Mouse (Mus musculus) CH12.LX (cell line): ENCODE results near the gene Bcat1. TPM values are rescaled to one million over a fixed set of nuclear protein-coding genes. Genes with fewer than 3 reads are reported as not detected.

Source experiments
- DNase-seq: peaks from one replicate; pipeline ENCODE4 v3.0.0-alpha.2; 2013; ENCODE audit errors: extremely low read depth
- H3K27ac ChIP-seq: 2 replicates; pipeline ENCODE4 v1.5.1; 2012; ENCODE audit warnings: low read depth, mild to moderate bottlenecking, control low read depth, moderate library complexity; ENCODE audit not compliant: insufficient read depth
- H3K27me3 ChIP-seq: replicated peaks from 2 replicates; pipeline ENCODE3; 2012; ENCODE audit warnings: inconsistent platforms
- H3K36me3 ChIP-seq, 2 experiments: replicated peaks in 1 of 2; 2 replicates each; pipeline versions ENCODE3 to v1.6.1; 2012; ENCODE audit warnings: inconsistent platforms in 1 of 2, low read length in 1 of 2, mild to moderate bottlenecking in 1 of 2, mixed read lengths in 1 of 2, moderate library complexity in 1 of 2; ENCODE audit not compliant: control insufficient read depth in 1 of 2, insufficient read depth in 1 of 2
- H3K4me1 ChIP-seq, 2 experiments: 2 replicates each; pipeline ENCODE4 v1.6.1; 2012; ENCODE audit warnings: inconsistent platforms in 1 of 2, moderate library complexity in 1 of 2; ENCODE audit not compliant: insufficient read depth in 2 of 2, control insufficient read depth in 1 of 2
- H3K4me2 ChIP-seq: 2 replicates; pipeline ENCODE4 v1.6.1; 2012; ENCODE audit warnings: low read depth, mild to moderate bottlenecking, control low read depth; ENCODE audit not compliant: poor library complexity, insufficient read depth, severe bottlenecking
- H3K4me3 ChIP-seq, 3 experiments: fragments of 150-350 bp in 1 of 3; sonication (generic) in 1 of 3; replicated peaks in 1 of 3; 2 replicates each; pipeline versions ENCODE3 to v1.5.1; 2011 to 2012; ENCODE audit warnings: low read depth in 2 of 3, low read length in 2 of 3, mild to moderate bottlenecking in 2 of 3, moderate library complexity in 2 of 3, control low read depth in 1 of 3, improper control_type of control experiment in 1 of 3, inconsistent platforms in 1 of 3, mixed read lengths in 1 of 3; ENCODE audit not compliant: poor library complexity in 1 of 3
- H3K79me2 ChIP-seq: replicated peaks from 2 replicates; pipeline ENCODE4 v1.6.1; 2012; ENCODE audit warnings: mild to moderate bottlenecking, moderate library complexity; ENCODE audit not compliant: control insufficient read depth, poor library complexity, insufficient read depth, severe bottlenecking; ENCODE audit errors: extremely low read depth
- H3K9ac ChIP-seq: 2 replicates; pipeline ENCODE4 v1.6.1; 2012; ENCODE audit warnings: low read depth, mild to moderate bottlenecking, control low read depth, moderate library complexity; ENCODE audit not compliant: insufficient read depth
- H3K9me3 ChIP-seq: replicated peaks from 2 replicates; pipeline ENCODE3; 2012; ENCODE audit warnings: low read length, inconsistent platforms, mixed read lengths
- CHD2 ChIP-seq: IDR thresholded peaks from 2 replicates; pipeline ENCODE4 v1.6.1; 2011; ENCODE audit warnings: low read length, improper control_type of control experiment
- CTCF ChIP-seq, 2 experiments: IDR thresholded peaks in 1 of 2; conservative IDR thresholded peaks in 1 of 2; 2 replicates each; pipeline ENCODE4 v1.5.1; 2011 to 2012; ENCODE audit warnings: low read depth in 2 of 2, low read length in 2 of 2, improper control_type of control experiment in 1 of 2, inconsistent platforms in 1 of 2, mild to moderate bottlenecking in 1 of 2, moderate library complexity in 1 of 2
- E2F4 ChIP-seq: IDR thresholded peaks from 2 replicates; pipeline ENCODE4 v1.6.1; 2011; ENCODE audit warnings: low read depth, low read length, improper control_type of control experiment; ENCODE audit not compliant: insufficient replicate concordance
- ELF1 ChIP-seq: IDR thresholded peaks from 2 replicates; pipeline ENCODE4 v1.6.1; 2014; ENCODE audit warnings: low read depth, mild to moderate bottlenecking, inconsistent platforms, low read length, improper control_type of control experiment
- ETS1 ChIP-seq: conservative IDR thresholded peaks from 2 replicates; pipeline ENCODE4 v1.6.1; 2012; ENCODE audit warnings: low read depth, mild to moderate bottlenecking, inconsistent platforms, low read length, improper control_type of control experiment, moderate library complexity
- GABPA ChIP-seq: IDR thresholded peaks from 2 replicates; pipeline ENCODE4 v1.6.1; 2012; ENCODE audit warnings: low read depth, low read length, improper control_type of control experiment, inconsistent platforms; ENCODE audit not compliant: insufficient replicate concordance
- HCFC1 ChIP-seq: IDR thresholded peaks from 2 replicates; pipeline ENCODE4 v1.6.1; 2012; ENCODE audit warnings: low read depth, mild to moderate bottlenecking, inconsistent platforms, low read length, improper control_type of control experiment
- IRF4 ChIP-seq: IDR thresholded peaks from 2 replicates; pipeline ENCODE4 v1.6.1; 2014; ENCODE audit warnings: low read depth, mild to moderate bottlenecking, inconsistent platforms, low read length, improper control_type of control experiment
- JUN ChIP-seq: IDR thresholded peaks from 2 replicates; pipeline ENCODE4 v1.6.1; 2011; ENCODE audit warnings: low read depth, mild to moderate bottlenecking, low read length, improper control_type of control experiment, moderate library complexity; ENCODE audit not compliant: insufficient read depth
- JUND ChIP-seq: conservative IDR thresholded peaks from 2 replicates; pipeline ENCODE4 v1.6.1; 2011; ENCODE audit warnings: low read depth, low read length, improper control_type of control experiment
- KAT2A ChIP-seq: IDR thresholded peaks from 2 replicates; pipeline ENCODE4 v1.6.1; 2012; ENCODE audit warnings: low read length, improper control_type of control experiment, inconsistent platforms; ENCODE audit not compliant: insufficient replicate concordance
- MAFK ChIP-seq: IDR thresholded peaks from 2 replicates; pipeline ENCODE4 v1.6.1; 2011; ENCODE audit warnings: low read length, improper control_type of control experiment; ENCODE audit not compliant: insufficient replicate concordance
- MAX ChIP-seq: IDR thresholded peaks from 2 replicates; pipeline ENCODE4 v1.6.1; 2011; ENCODE audit warnings: low read length, improper control_type of control experiment
- MAZ ChIP-seq: IDR thresholded peaks from 2 replicates; pipeline ENCODE4 v1.6.1; 2012; ENCODE audit warnings: low read depth, mild to moderate bottlenecking, inconsistent platforms, low read length, improper control_type of control experiment, moderate library complexity
- NELFE ChIP-seq: IDR thresholded peaks from 2 replicates; pipeline ENCODE4 v1.6.1; 2011; ENCODE audit warnings: low read depth, low read length, improper control_type of control experiment
- NRF1 ChIP-seq: IDR thresholded peaks from 2 replicates; pipeline ENCODE4 v1.6.1; 2014; ENCODE audit warnings: low read depth, mild to moderate bottlenecking, inconsistent platforms, low read length, improper control_type of control experiment, moderate library complexity
- PAX5 ChIP-seq: IDR thresholded peaks from 2 replicates; pipeline ENCODE4 v1.6.1; 2012; ENCODE audit warnings: low read length, inconsistent platforms, mixed read lengths
- POLR2A ChIP-seq: IDR thresholded peaks from 2 replicates; pipeline ENCODE4 v1.6.1; 2011; ENCODE audit warnings: low read depth, mild to moderate bottlenecking, improper control_type of control experiment, low read length
- RAD21 ChIP-seq: IDR thresholded peaks from 2 replicates; pipeline ENCODE4 v1.6.1; 2011; ENCODE audit warnings: low read depth, mild to moderate bottlenecking, low read length, improper control_type of control experiment, moderate library complexity
- RCOR1 ChIP-seq: conservative IDR thresholded peaks from 2 replicates; pipeline ENCODE4 v1.6.1; 2012; ENCODE audit warnings: low read depth, mild to moderate bottlenecking, inconsistent platforms, low read length, improper control_type of control experiment
- SIN3A ChIP-seq: IDR thresholded peaks from 2 replicates; pipeline ENCODE4 v1.6.1; 2012; ENCODE audit warnings: low read length, improper control_type of control experiment, inconsistent platforms
- SMC3 ChIP-seq: IDR thresholded peaks from 2 replicates; pipeline ENCODE4 v1.6.1; 2011; ENCODE audit warnings: low read depth, low read length, improper control_type of control experiment
- TBP ChIP-seq: conservative IDR thresholded peaks from 2 replicates; pipeline ENCODE4 v1.6.1; 2011; ENCODE audit warnings: low read depth, low read length, improper control_type of control experiment
- UBTF ChIP-seq: IDR thresholded peaks from 2 replicates; pipeline ENCODE4 v1.6.1; 2012; ENCODE audit warnings: low read depth, mild to moderate bottlenecking, inconsistent platforms, low read length, improper control_type of control experiment, moderate library complexity
- USF1 ChIP-seq: IDR thresholded peaks from 2 replicates; pipeline ENCODE4 v1.6.1; 2014; ENCODE audit warnings: low read depth, mild to moderate bottlenecking, inconsistent platforms, low read length, improper control_type of control experiment
- ZC3H11A ChIP-seq: IDR thresholded peaks from 2 replicates; pipeline ENCODE4 v1.6.1; 2012; ENCODE audit warnings: low read depth, mild to moderate bottlenecking, inconsistent platforms, low read length, improper control_type of control experiment
- ZKSCAN1 ChIP-seq: IDR thresholded peaks from 2 replicates; pipeline ENCODE4 v1.6.1; 2012; ENCODE audit warnings: low read depth, inconsistent platforms, low read length, improper control_type of control experiment, borderline replicate concordance
- ZMIZ1 ChIP-seq: IDR thresholded peaks from 2 replicates; pipeline ENCODE4 v1.6.1; 2012; ENCODE audit warnings: low read depth, mild to moderate bottlenecking, inconsistent platforms, low read length, improper control_type of control experiment
- dilution Hi-C: fragments of 300-500 bp; cut with MboI; formaldehyde crosslinking; loops from 2 replicates; pipeline ENCODE4 v1.14.3; 2020; ENCODE audit warnings: low sequenced_read_pairs; ENCODE audit not compliant: extremely low pct_unique_long_range_greater_than_20kb, extremely low pct_ligation_motif_present
- in situ Hi-C: fragments of 300-500 bp; cut with MboI; formaldehyde crosslinking; loops from 3 replicates; pipeline ENCODE4 v1.14.3; 2019; ENCODE audit warnings: low sequenced_read_pairs, low pct_ligation_motif_present, low pct_unique_long_range_greater_than_20kb, mixed read lengths
- polyA plus RNA-seq: library from polyadenylated mRNA; unstranded; fragments of >175 nt; gene quantifications from 2 replicates; pipeline ENCODE4 v1.2.1, GENCODE M21; 2012; ENCODE audit warnings: low read depth; ENCODE audit not compliant: insufficient read length
- total RNA-seq, 2 experiments: library from RNA; depleted of rRNA; stranded (reverse); fragments of 300-350 nt in 1 of 2; fragments of >200 nt in 1 of 2; gene quantifications; 2 replicates each; pipeline ENCODE4 v1.2.3; 2012 to 2014

Gene Bcat1
- total and polyA plus RNA-seq, 3 experiments = 141 to 199 (median 176) TPM

DNA sequence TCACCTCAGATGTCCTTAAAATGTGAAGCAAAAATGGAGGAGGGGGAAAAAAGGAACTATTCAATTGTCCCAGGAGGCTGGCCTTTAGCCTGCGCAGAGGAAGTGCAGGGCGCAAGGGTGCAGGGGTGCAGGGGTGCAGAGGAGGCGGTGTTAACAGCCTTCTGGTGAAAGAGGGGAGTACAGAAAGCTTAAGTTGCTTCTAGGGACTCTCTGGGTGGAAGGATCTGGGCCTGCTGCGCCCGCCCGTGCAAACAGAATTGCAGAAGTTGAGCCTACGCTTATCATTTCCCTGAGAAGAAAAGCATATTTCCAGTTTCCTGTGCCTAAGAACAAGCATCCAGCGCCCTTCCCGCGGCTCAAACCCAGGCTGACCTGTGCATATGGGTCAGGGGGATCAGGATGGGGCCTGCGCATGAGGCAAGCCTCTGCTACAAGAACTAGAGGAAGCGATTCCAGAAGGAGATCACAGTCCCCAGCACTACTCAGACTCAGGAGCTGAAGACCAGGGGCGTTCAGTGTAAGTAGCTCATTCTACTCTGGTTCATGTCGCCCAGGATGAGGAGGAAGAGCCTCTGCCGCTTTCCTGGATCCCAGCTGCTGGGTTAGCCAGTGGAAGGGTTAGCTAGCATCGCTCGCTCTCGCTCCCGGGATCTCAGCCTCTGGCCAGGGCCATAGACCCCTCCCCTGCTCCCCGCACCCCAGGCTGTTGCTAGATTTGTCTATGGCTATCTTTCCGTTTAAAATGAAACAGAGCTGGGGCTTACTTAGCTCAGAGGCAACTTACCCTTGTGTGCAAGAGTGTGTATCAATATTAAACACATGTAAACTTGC lies 45.8 kb upstream of the Bcat1 start:
- Histone ChIP-seq H3K4me1 (peaks cover 17 to 42% of the 10 kb centered on the region in 2 experiments), H3K4me2 (peak overlapping the region; percentile 100), H3K79me2 (peaks cover 37% of the 10 kb centered on the region), H3K27me3 (no peaks in the 10 kb centered on the region), H3K9me3 (peaks cover 6% of the 10 kb centered on the region), H3K27ac (peak overlapping the region; percentile 87), H3K4me3 (peak overlapping the region; percentile 66 to 80 (median 68)), H3K9ac (peak overlapping the region; percentile 79), H3K36me3 (peaks cover 0 to 22% of the 10 kb centered on the region in 2 experiments)
- dilution Hi-C loops (no loop called here), in situ Hi-C loops (no loop called here)
- TF ChIP-seq USF1 (no peak), NELFE (0 out of 2 replicates have a peak, but pooled peaks have one; percentile 39), SMC3 (no peak), TBP (0 out of 2 replicates have a peak, but pooled peaks have one; percentile 40), ELF1 (peak; percentile 23; the same call in 1 of the 2 replicates), POLR2A (peak; percentile 67), NRF1 (peak; percentile 52), IRF4 (0 out of 2 replicates have a peak, but pooled peaks have one; percentile 7)
- DNase-seq = peak; percentile 79

DNA sequence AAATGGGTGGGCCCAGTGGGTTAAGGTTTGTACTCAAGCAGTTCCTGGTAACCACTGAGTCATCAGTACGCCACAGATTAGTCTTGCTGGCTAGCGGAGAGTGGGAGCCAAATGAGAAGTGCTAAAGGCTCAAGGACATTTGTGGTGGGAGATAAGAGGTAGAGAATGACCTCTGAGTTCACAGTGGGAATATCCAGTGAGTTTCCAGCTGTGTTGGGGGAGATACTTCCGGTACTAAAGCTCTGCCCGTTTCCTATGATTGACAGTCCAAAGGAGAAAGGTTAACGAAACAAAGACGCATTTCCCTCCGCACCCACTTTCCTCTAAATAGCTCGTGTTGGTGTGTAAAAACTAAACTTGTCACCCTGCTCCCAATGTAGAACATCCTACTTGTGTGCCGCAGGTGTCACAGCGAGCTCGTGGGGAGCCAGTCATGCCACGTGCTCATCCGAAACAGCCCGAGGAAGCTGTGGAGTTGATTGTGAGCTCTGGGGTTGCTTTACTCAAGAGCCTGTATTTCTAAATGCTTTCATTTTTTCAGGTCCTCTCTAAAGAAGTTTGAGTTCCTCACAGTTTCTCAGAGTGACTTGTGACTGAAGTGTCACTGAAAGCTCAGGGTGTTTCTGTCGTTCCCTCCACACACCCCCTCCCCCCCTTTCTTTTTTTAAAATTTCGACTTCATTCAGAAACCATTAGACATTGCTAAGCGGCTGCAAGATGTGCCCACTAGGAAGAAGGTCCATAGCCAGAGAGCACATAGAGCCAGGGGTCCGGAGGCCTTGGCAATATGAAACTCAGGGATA lies 45.0 kb upstream of the Bcat1 start:
- Histone ChIP-seq H3K4me2 (peak overlapping the region; percentile 100), H3K27me3 (no peaks in the 10 kb centered on the region), H3K4me3 (peak overlapping the region; percentile 66 to 80 (median 68)), H3K27ac (peak overlapping the region; percentile 87), H3K9ac (peak overlapping the region; percentile 79), H3K9me3 (peaks cover 5% of the 10 kb centered on the region), H3K36me3 (peaks cover 0 to 18% of the 10 kb centered on the region in 2 experiments), H3K4me1 (peaks cover 23 to 50% of the 10 kb centered on the region in 2 experiments), H3K79me2 (peaks cover 32% of the 10 kb centered on the region)
- dilution Hi-C loops = no loop called here
- in situ Hi-C loops = no loop called here
- peak; percentile 80 for DNase-seq
- TF ChIP-seq ZC3H11A (no peak), KAT2A (0 out of 2 replicates have a peak, but pooled peaks have one; percentile 38), SIN3A (peak; percentile 91), HCFC1 (peak; percentile 30; the same call in 1 of the 2 replicates), UBTF (no peak), JUN (peak; percentile 37; the same call in 1 of the 2 replicates), POLR2A (no peak; the same call in none of the 2 replicates), CHD2 (peak; percentile 55; the same call in 1 of the 2 replicates), NELFE (peak; percentile 42), RCOR1 (no peak; the same call in 1 of the 2 replicates), MAX (peak; percentile 99), MAZ (no peak), E2F4 (no peak), ELF1 (peak; percentile 69), RAD21 (no peak; the same call in 1 of the 2 replicates), NRF1 (no peak), ETS1 (peak; percentile 95), JUND (peak; percentile 75), MAFK (peak; percentile 62), PAX5 (no peak), CTCF (conservative IDR thresholded peaks at IDR 0.05 in 1 of 2, IDR thresholded peaks at IDR 0.05 in 1 of 2; ENCODE audit: low read depth in 2 of 2, low read length in 2 of 2) (no peak), GABPA (no peak), ZMIZ1 (no peak), SMC3 (no peak), ZKSCAN1 (no peak)
